Mouse (Mus musculus) thymus, adult 2 months (tissue): Measurements from ENCODE around the gene Tln2.

Experiments
- CTCF ChIP-seq: fragments of 200-500 bp; IDR thresholded peaks from 2 replicates; pipeline ENCODE4 v1.5.1; 2012; ENCODE audit warnings: mild to moderate bottlenecking, control low read depth, low read length, moderate library complexity, borderline replicate concordance; ENCODE audit not compliant: control insufficient read depth, poor library complexity, insufficient read depth; ENCODE audit errors: extremely low read depth
- POLR2A ChIP-seq: fragments of 200-500 bp; IDR thresholded peaks from 2 replicates; pipeline ENCODE4 v1.6.1; 2012; ENCODE audit warnings: mild to moderate bottlenecking, low read length, control low read depth, moderate library complexity; ENCODE audit not compliant: control insufficient read depth, poor library complexity, insufficient read depth; ENCODE audit errors: extremely low read depth

GRCm38 (mm10) chr9:67504669-67505260 is 54.7 kb downstream of the Tln2 start:
- TF ChIP-seq CTCF (no peak), POLR2A (no peak)
